Mouse (Mus musculus) CH12.LX (cell line): Measurements from ENCODE around the gene Ttc7b. TPM values are rescaled to one million over a fixed set of nuclear protein-coding genes. Genes with fewer than 3 reads are reported as not detected.

Source experiments
- DNase-seq: peaks from one replicate; pipeline ENCODE4 v3.0.0-alpha.2; 2013; ENCODE audit errors: extremely low read depth
- H3K27ac ChIP-seq: 2 replicates; pipeline ENCODE4 v1.5.1; 2012; ENCODE audit warnings: low read depth, mild to moderate bottlenecking, control low read depth, moderate library complexity; ENCODE audit not compliant: insufficient read depth
- H3K27me3 ChIP-seq: replicated peaks from 2 replicates; pipeline ENCODE3; 2012; ENCODE audit warnings: inconsistent platforms
- H3K36me3 ChIP-seq, 2 experiments: replicated peaks in 1 of 2; 2 replicates each; pipeline versions ENCODE3 to v1.6.1; 2012; ENCODE audit warnings: inconsistent platforms in 1 of 2, low read length in 1 of 2, mild to moderate bottlenecking in 1 of 2, mixed read lengths in 1 of 2, moderate library complexity in 1 of 2; ENCODE audit not compliant: control insufficient read depth in 1 of 2, insufficient read depth in 1 of 2
- H3K4me1 ChIP-seq, 2 experiments: 2 replicates each; pipeline ENCODE4 v1.6.1; 2012; ENCODE audit warnings: inconsistent platforms in 1 of 2, moderate library complexity in 1 of 2; ENCODE audit not compliant: insufficient read depth in 2 of 2, control insufficient read depth in 1 of 2
- H3K4me2 ChIP-seq: 2 replicates; pipeline ENCODE4 v1.6.1; 2012; ENCODE audit warnings: low read depth, mild to moderate bottlenecking, control low read depth; ENCODE audit not compliant: poor library complexity, insufficient read depth, severe bottlenecking
- H3K4me3 ChIP-seq, 3 experiments: fragments of 150-350 bp in 1 of 3; sonication (generic) in 1 of 3; replicated peaks in 1 of 3; 2 replicates each; pipeline versions ENCODE3 to v1.5.1; 2011 to 2012; ENCODE audit warnings: low read depth in 2 of 3, low read length in 2 of 3, mild to moderate bottlenecking in 2 of 3, moderate library complexity in 2 of 3, control low read depth in 1 of 3, improper control_type of control experiment in 1 of 3, inconsistent platforms in 1 of 3, mixed read lengths in 1 of 3; ENCODE audit not compliant: poor library complexity in 1 of 3
- H3K79me2 ChIP-seq: replicated peaks from 2 replicates; pipeline ENCODE4 v1.6.1; 2012; ENCODE audit warnings: mild to moderate bottlenecking, moderate library complexity; ENCODE audit not compliant: control insufficient read depth, poor library complexity, insufficient read depth, severe bottlenecking; ENCODE audit errors: extremely low read depth
- H3K9ac ChIP-seq: 2 replicates; pipeline ENCODE4 v1.6.1; 2012; ENCODE audit warnings: low read depth, mild to moderate bottlenecking, control low read depth, moderate library complexity; ENCODE audit not compliant: insufficient read depth
- H3K9me3 ChIP-seq: replicated peaks from 2 replicates; pipeline ENCODE3; 2012; ENCODE audit warnings: low read length, inconsistent platforms, mixed read lengths
- BHLHE40 ChIP-seq: IDR thresholded peaks from 2 replicates; pipeline ENCODE4 v1.6.1; 2011; ENCODE audit warnings: mild to moderate bottlenecking, low read depth, low read length, improper control_type of control experiment
- ELF1 ChIP-seq: IDR thresholded peaks from 2 replicates; pipeline ENCODE4 v1.6.1; 2014; ENCODE audit warnings: low read depth, mild to moderate bottlenecking, inconsistent platforms, low read length, improper control_type of control experiment
- EP300 ChIP-seq: IDR thresholded peaks from 2 replicates; pipeline ENCODE4 v1.6.1; 2011; ENCODE audit warnings: low read length, improper control_type of control experiment
- ETS1 ChIP-seq: conservative IDR thresholded peaks from 2 replicates; pipeline ENCODE4 v1.6.1; 2012; ENCODE audit warnings: low read depth, mild to moderate bottlenecking, inconsistent platforms, low read length, improper control_type of control experiment, moderate library complexity
- GABPA ChIP-seq: IDR thresholded peaks from 2 replicates; pipeline ENCODE4 v1.6.1; 2012; ENCODE audit warnings: low read depth, low read length, improper control_type of control experiment, inconsistent platforms; ENCODE audit not compliant: insufficient replicate concordance
- IRF4 ChIP-seq: IDR thresholded peaks from 2 replicates; pipeline ENCODE4 v1.6.1; 2014; ENCODE audit warnings: low read depth, mild to moderate bottlenecking, inconsistent platforms, low read length, improper control_type of control experiment
- JUN ChIP-seq: IDR thresholded peaks from 2 replicates; pipeline ENCODE4 v1.6.1; 2011; ENCODE audit warnings: low read depth, mild to moderate bottlenecking, low read length, improper control_type of control experiment, moderate library complexity; ENCODE audit not compliant: insufficient read depth
- KAT2A ChIP-seq: IDR thresholded peaks from 2 replicates; pipeline ENCODE4 v1.6.1; 2012; ENCODE audit warnings: low read length, improper control_type of control experiment, inconsistent platforms; ENCODE audit not compliant: insufficient replicate concordance
- MAX ChIP-seq: IDR thresholded peaks from 2 replicates; pipeline ENCODE4 v1.6.1; 2011; ENCODE audit warnings: low read length, improper control_type of control experiment
- MAZ ChIP-seq: IDR thresholded peaks from 2 replicates; pipeline ENCODE4 v1.6.1; 2012; ENCODE audit warnings: low read depth, mild to moderate bottlenecking, inconsistent platforms, low read length, improper control_type of control experiment, moderate library complexity
- MEF2A ChIP-seq: IDR thresholded peaks from 2 replicates; pipeline ENCODE4 v1.6.1; 2014; ENCODE audit warnings: low read depth, mild to moderate bottlenecking, inconsistent platforms, low read length, improper control_type of control experiment, borderline replicate concordance
- MXI1 ChIP-seq: IDR thresholded peaks from 2 replicates; pipeline ENCODE4 v1.6.1; 2011; ENCODE audit warnings: mild to moderate bottlenecking, low read depth, low read length, improper control_type of control experiment
- NELFE ChIP-seq: IDR thresholded peaks from 2 replicates; pipeline ENCODE4 v1.6.1; 2011; ENCODE audit warnings: low read depth, low read length, improper control_type of control experiment
- NRF1 ChIP-seq: IDR thresholded peaks from 2 replicates; pipeline ENCODE4 v1.6.1; 2014; ENCODE audit warnings: low read depth, mild to moderate bottlenecking, inconsistent platforms, low read length, improper control_type of control experiment, moderate library complexity
- PAX5 ChIP-seq: IDR thresholded peaks from 2 replicates; pipeline ENCODE4 v1.6.1; 2012; ENCODE audit warnings: low read length, inconsistent platforms, mixed read lengths
- SIN3A ChIP-seq: IDR thresholded peaks from 2 replicates; pipeline ENCODE4 v1.6.1; 2012; ENCODE audit warnings: low read length, improper control_type of control experiment, inconsistent platforms
- SMC3 ChIP-seq: IDR thresholded peaks from 2 replicates; pipeline ENCODE4 v1.6.1; 2011; ENCODE audit warnings: low read depth, low read length, improper control_type of control experiment
- UBTF ChIP-seq: IDR thresholded peaks from 2 replicates; pipeline ENCODE4 v1.6.1; 2012; ENCODE audit warnings: low read depth, mild to moderate bottlenecking, inconsistent platforms, low read length, improper control_type of control experiment, moderate library complexity
- ZC3H11A ChIP-seq: IDR thresholded peaks from 2 replicates; pipeline ENCODE4 v1.6.1; 2012; ENCODE audit warnings: low read depth, mild to moderate bottlenecking, inconsistent platforms, low read length, improper control_type of control experiment
- ZMIZ1 ChIP-seq: IDR thresholded peaks from 2 replicates; pipeline ENCODE4 v1.6.1; 2012; ENCODE audit warnings: low read depth, mild to moderate bottlenecking, inconsistent platforms, low read length, improper control_type of control experiment
- dilution Hi-C: fragments of 300-500 bp; cut with MboI; formaldehyde crosslinking; loops from 2 replicates; pipeline ENCODE4 v1.14.3; 2020; ENCODE audit warnings: low sequenced_read_pairs; ENCODE audit not compliant: extremely low pct_unique_long_range_greater_than_20kb, extremely low pct_ligation_motif_present
- in situ Hi-C: fragments of 300-500 bp; cut with MboI; formaldehyde crosslinking; loops from 3 replicates; pipeline ENCODE4 v1.14.3; 2019; ENCODE audit warnings: low sequenced_read_pairs, low pct_ligation_motif_present, low pct_unique_long_range_greater_than_20kb, mixed read lengths
- polyA plus RNA-seq: library from polyadenylated mRNA; unstranded; fragments of >175 nt; gene quantifications from 2 replicates; pipeline ENCODE4 v1.2.1, GENCODE M21; 2012; ENCODE audit warnings: low read depth; ENCODE audit not compliant: insufficient read length
- total RNA-seq, 2 experiments: library from RNA; depleted of rRNA; stranded (reverse); fragments of 300-350 nt in 1 of 2; fragments of >200 nt in 1 of 2; gene quantifications; 2 replicates each; pipeline ENCODE4 v1.2.3; 2012 to 2014

Gene Ttc7b
- total and polyA plus RNA-seq, 3 experiments, result 7.8 to 18.3 (median 12.7) TPM

GRCm38 (mm10) chr12:100260151-100260550 is 260.5 kb downstream of the Ttc7b start:
- Histone ChIP-seq H3K9me3 (no peaks in the 10 kb centered on the region), H3K9ac (no peak overlapping the region), H3K4me2 (no peak overlapping the region), H3K4me3 (no peak overlapping the region), H3K79me2 (no peaks in the 10 kb centered on the region), H3K27me3 (peaks cover 37% of the 10 kb centered on the region), H3K4me1 (peaks cover 0 to 2% of the 10 kb centered on the region in 2 experiments; a peak in 1 of 4 replicates), H3K36me3 (no peaks in the 10 kb centered on the region), H3K27ac (no peak overlapping the region)
- no peak for DNase-seq
- dilution Hi-C loops, result no loop called here
- in situ Hi-C loops, result no loop called here
- no peak for TF ChIP-seq NELFE
- no peak for TF ChIP-seq NRF1

DNA sequence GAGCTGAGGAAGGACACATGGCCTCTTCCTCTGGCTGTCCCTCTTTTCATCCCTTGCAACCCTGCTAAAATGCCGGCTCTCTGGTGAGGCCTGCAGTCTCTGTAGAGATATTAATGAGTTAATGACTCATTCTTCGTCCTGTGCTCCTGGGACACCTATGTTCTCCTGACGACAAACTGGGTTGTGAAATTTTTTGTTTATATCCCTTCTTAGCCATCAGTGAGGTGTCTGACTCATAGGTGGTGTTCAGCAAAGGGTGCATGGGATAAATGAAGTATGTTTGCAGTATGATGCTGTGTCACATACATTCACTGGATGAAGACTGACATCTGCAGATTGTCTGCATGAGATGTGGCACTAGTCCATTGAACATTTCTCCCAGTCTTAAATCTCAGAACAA is 262.8 kb downstream of the Ttc7b start:
- in situ Hi-C loops (no loop called here), dilution Hi-C loops (no loop called here)
- Histone ChIP-seq H3K79me2 (no peaks in the 10 kb centered on the region), H3K4me1 (no peaks in the 10 kb centered on the region), H3K36me3 (no peaks in the 10 kb centered on the region), H3K27me3 (peaks cover 18% of the 10 kb centered on the region), H3K27ac (no peak overlapping the region), H3K4me2 (no peak overlapping the region), H3K9me3 (no peaks in the 10 kb centered on the region), H3K9ac (no peak overlapping the region), H3K4me3 (no peak overlapping the region)
- no peak for DNase-seq
- TF ChIP-seq SIN3A (no peak), MXI1 (no peak), KAT2A (no peak), JUN (no peak), ZC3H11A (no peak), EP300 (no peak), UBTF (no peak), BHLHE40 (no peak), ETS1 (no peak), SMC3 (no peak), GABPA (no peak), MAX (no peak), MEF2A (no peak), MAZ (no peak), IRF4 (no peak), ZMIZ1 (no peak), PAX5 (no peak), ELF1 (no peak)
